Mouse (Mus musculus) megakaryocyte-erythroid progenitor cell, adult 5-6 weeks (primary cell): ENCODE data around the gene Krtap5-4. TPM values are rescaled to one million over a fixed set of nuclear protein-coding genes. Genes with fewer than 3 reads are reported as not detected.
"Not testable (repeated sequence)": the region's sequence is repeated elsewhere in the genome, so short reads cannot be mapped to it uniquely, and the experiment has no call there.

ENCODE experiments used
- ATAC-seq: replicated peaks from 2 replicates; pipeline ENCODE4 v1.8.0; 2016; ENCODE audit warnings: mild to moderate bottlenecking, inconsistent platforms; ENCODE audit not compliant: severe bottlenecking, poor library complexity, low FRiP score, low TSS enrichment
- total RNA-seq, 2 experiments: library from RNA; stranded (forward) in 1 of 2; stranded (reverse) in 1 of 2; fragments of 200-1000, 215-1000 nt in 1 of 2; fragments of >200 nt in 1 of 2; fragmentation: Nextera tagmentation in 1 of 2; gene quantifications; 2 replicates each; pipeline ENCODE4 v1.2.3; 2014 to 2017

The Krtap5-4 gene
- total RNA-seq (2014; fragmentation: Nextera tagmentation) (not detected in 2 replicates), total RNA-seq (2017) (not detected in 2 replicates)

- no peak for ATAC-seq
These were observed at the start of gene Krtap5-4 for GRCm38 (mm10) chr7:142303249-142303648. TSS of gene Krtap5-4 (plus strand) at chr7:142303549.

GRCm38 (mm10) chr7:142255517-142255916 is 47.8 kb upstream of the Krtap5-4 start:
- ATAC-seq: peak; percentile 77; the same call in 1 of the 2 replicates

- not testable (repeated sequence) for ATAC-seq
These were observed 45.1 kb upstream of the Krtap5-4 start, which contains the start of gene Gm2431 for GRCm38 (mm10) chr7:142258254-142258653. TSS of gene Gm2431 (minus strand) at chr7:142258354.

GRCm38 (mm10) chr7:142274263-142274662 is 29.1 kb upstream of the Krtap5-4 start, which contains the start of gene Gm4559:
TSS of gene Gm4559 (minus strand) at chr7:142274363.
- not testable (repeated sequence) for ATAC-seq

GRCm38 (mm10) chr7:142278183-142278582 is 25.2 kb upstream of the Krtap5-4 start:
- ATAC-seq: peak; percentile 86

GRCm38 (mm10) chr7:142279291-142279690 is 24.1 kb upstream of the Krtap5-4 start:
- not testable (repeated sequence) for ATAC-seq

GRCm38 (mm10) chr7:142282847-142283246 is 20.5 kb upstream of the Krtap5-4 start:
- not testable (repeated sequence) for ATAC-seq

GRCm38 (mm10) chr7:142284023-142284591 is 19.2 kb upstream of the Krtap5-4 start:
- peak; percentile 86 for ATAC-seq

- ATAC-seq: peak; percentile 70
These were observed 18.7 kb upstream of the Krtap5-4 start for GRCm38 (mm10) chr7:142284615-142285080.

GRCm38 (mm10) chr7:142285130-142285835 is 18.1 kb upstream of the Krtap5-4 start:
- peak; percentile 51 for ATAC-seq

- ATAC-seq: not testable (repeated sequence)
These were observed 17.3 kb upstream of the Krtap5-4 start for GRCm38 (mm10) chr7:142285910-142286612.

- ATAC-seq: peak; percentile 92
These were observed 9.5 kb upstream of the Krtap5-4 start for GRCm38 (mm10) chr7:142293851-142294250.

- ATAC-seq: 0 out of 2 replicates have a peak, but pooled peaks have one; percentile 43
These were observed 7.9 kb upstream of the Krtap5-4 start for GRCm38 (mm10) chr7:142295418-142295817.

- not testable (repeated sequence) for ATAC-seq
These were observed 7.2 kb upstream of the Krtap5-4 start for GRCm38 (mm10) chr7:142296108-142296507.

- not testable (repeated sequence) for ATAC-seq
These were observed 6.3 kb upstream of the Krtap5-4 start, which contains the start of gene Krtap5-1 for GRCm38 (mm10) chr7:142297018-142297417. TSS of gene Krtap5-1 (minus strand) at chr7:142297118.

GRCm38 (mm10) chr7:142303929-142304328 is 580 bp downstream of the Krtap5-4 start:
- ATAC-seq: not testable (repeated sequence)

- no peak for ATAC-seq
These were observed 11.4 kb downstream of the Krtap5-4 start for GRCm38 (mm10) chr7:142314600-142315285.

GRCm38 (mm10) chr7:142316558-142316957 is 13.2 kb downstream of the Krtap5-4 start:
- ATAC-seq: peak; percentile 45; the same call in 1 of the 2 replicates

- ATAC-seq: no peak
These were observed 13.9 kb downstream of the Krtap5-4 start for GRCm38 (mm10) chr7:142317216-142317615.
